Mouse (Mus musculus) gonadal fat pad, adult 2 months (tissue): ENCODE results near the gene St8sia1. TPM values are rescaled to one million over a fixed set of nuclear protein-coding genes. Genes with fewer than 3 reads are reported as not detected.

Experiments used
- DNase-seq: peaks from one replicate; pipeline ENCODE4 v3.0.0-alpha.2; 2012; ENCODE audit warnings: low read depth
- polyA plus RNA-seq: library from polyadenylated mRNA; depleted of rRNA; stranded (reverse); fragments of >200 nt; gene quantifications from 2 replicates; pipeline ENCODE4 v1.2.3, GENCODE M21; 2012

St8sia1 gene
- polyA plus RNA-seq, 1 experiment: 0.04 TPM

DNA sequence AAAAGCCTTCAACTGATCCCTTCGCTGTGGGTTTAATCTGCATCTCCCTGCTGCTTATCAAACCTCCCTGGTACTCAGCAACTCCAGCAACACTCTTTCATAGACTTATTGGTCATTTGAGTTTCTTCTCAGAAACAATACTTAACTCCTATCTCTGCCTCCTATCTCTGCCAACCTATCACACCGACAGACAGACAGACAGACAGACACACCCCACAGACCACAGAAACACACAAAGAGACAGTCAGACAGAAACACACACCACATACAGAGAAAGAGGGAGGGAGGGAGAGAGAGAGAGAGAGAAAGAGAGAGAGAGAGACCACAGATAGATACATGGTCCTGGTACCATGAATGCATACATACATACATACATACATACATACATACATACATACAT, 18.8 kb downstream of the St8sia1 start:
- no peak for DNase-seq

DNA sequence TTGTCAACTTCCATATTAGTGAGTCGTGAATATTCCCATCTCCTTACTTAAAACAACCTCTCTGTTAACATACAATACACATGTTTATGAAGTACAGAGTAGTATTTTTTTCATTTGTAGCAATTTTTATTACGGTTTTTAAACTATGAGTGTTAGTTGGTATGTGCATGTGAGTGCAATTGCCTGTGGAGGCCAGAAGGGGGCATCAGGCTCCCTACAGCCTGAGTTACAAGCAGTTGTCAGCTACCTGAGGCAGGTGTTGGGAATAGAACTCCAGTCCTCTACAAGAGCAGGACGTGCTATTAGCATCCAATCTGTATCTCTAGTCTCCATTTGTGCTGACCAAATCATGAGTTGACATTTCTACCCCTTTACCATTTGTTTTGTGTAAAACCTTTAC, 19.8 kb downstream of the St8sia1 start:
- no peak for DNase-seq

DNA sequence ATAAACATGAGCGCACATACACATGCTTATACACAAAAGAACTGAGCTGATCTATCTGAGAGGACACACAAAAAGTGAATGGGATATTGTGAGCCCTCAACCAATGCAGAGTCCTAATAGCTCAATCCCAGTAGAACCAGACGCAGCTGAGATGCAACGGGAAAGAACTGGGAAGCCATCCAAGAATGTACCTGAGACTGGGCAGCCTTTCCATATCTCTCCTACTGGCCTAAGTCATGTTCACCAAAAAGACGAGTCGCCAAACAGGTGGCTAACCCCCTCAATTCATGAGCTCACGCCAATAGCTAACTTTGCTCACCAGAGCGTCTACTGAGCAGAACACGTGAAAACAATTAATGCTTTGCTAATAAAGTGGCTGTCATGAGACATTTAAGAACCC, 20.8 kb downstream of the St8sia1 start:
- DNase-seq: no peak

DNA sequence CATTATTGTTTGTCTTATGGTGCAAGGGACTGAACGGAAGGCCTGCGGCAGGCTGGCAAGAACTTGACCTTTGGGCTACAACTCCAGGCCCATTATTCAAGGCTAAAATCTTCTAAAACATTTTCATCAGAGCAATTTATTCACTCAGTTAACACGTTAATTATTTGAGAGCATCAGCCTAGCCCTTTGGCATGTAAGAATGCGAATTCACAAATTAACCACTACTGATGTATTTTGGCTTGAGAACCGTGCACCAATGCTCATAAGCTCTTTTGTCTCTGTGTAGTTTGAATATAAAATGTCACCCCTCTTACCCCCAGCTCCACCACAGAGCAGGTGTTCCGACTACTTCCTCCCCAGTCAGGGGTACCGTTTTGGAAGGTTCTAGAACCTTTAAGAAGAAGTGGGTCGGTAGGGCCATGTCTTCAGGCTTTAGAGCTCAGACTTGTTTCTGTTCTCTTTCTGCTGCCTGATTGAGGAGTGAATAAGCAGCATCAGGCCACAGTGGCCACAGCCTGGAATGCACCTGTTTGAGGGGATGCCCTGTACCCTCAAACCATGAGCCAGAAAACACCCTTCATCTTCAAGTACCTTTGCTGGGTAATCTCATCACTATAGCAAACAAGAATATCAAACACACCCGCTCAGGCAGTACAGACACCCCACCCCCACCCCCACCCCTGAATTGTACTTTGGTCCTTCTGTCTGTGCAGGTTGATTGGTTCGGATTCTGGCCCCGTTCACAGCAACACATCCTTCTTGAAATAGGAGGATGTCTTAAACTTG, 22.5 kb downstream of the St8sia1 start:
- no peak for DNase-seq

DNA sequence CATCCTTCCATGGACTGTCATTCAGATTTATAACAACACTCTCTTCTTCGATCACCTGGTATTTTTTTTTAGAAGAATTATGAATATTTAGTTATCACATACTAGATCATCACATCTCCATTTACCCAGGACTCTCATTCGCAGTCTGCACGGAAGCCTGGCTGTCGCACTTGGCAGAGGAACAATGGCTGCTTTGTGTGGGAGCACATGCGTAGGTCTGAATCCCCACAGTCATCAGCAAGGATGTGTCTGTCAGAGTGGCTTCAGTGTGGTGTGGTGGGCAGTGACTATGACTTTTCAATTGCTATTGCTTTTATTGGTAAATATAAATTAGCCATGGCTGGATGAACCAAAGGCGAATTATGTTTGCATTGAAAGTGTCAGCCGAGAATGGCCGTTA, 23.2 kb downstream of the St8sia1 start:
- DNase-seq: no peak

- DNase-seq: no peak
Measured at GRCm38 (mm10) chr6:142938549-142939345, 25.5 kb downstream of the St8sia1 start.

DNA sequence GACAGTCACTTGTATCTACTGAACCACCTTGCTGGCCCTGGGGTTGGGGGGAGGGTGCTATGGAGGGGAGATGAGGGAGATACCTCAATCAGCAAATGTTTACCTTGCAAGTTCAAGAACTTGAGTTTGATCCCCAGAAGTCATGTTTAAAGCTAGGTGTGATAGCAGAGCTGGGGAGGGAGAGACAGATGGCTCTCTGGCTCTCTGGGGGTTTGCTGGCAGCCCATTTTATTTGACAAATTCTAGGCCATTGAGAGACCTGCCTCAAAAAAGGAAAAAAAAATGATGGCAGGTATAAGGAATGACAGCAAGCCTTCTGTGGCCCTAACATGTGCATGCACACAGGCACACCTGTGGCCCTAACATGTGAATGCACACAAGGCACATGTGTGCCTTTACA, 26.2 kb downstream of the St8sia1 start:
- no peak for DNase-seq

GRCm38 (mm10) chr6:142932582-142932981, 31.7 kb downstream of the St8sia1 start:
- DNase-seq: no peak

DNA sequence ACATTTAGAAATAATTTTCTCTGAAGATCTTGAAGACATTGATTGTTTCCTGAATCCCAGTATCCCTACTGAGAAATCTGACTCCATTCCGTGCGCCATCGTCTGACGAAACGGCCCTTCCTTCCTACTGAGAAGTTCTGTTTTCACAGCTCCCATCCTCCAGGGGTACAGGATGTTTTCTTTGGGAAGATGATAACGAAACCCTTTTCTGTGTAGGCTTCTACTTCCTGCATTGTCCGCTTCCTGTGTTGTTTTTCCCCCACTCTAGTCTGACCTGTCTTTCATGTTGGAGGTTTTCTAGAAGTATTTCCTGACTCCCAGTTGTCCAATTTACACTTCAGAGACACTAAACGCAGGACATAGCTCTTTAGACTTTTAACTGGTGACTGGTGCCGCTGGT, 32.1 kb downstream of the St8sia1 start:
- DNase-seq: no peak

DNA sequence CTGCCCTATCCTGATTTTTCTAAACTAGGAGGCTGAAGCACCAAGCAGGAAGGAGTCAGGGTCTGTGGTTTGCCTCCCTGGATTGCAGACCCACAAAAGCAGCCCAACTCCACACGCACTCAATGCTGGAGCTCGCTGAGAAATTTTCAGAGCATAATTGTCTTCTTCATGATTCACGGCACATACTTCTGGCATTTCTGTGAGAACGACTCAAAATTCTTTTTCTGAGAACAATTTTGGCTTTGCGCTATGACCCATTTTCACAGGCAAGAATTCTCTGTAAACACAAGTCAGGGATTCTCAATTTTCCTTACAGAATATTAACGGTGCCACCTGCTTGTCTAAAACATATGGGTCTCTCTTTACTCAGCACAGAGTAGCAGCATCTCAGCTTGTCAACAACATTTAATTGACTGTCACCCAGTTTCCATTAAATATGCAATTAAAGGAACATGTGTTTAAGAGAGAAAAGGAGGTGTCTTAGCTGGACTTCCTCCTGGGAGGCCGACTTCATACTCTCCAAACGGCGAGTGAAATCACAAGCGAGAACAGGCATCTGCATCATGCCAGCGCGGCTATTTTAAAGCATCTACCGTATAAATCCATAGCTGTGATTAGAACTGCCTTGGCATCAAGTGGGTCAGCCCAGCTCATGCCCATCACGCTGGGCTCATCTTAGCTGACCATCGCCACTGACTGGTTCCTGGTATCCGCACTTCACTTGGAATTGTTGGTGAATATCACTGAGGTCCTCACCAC, 35.5 kb downstream of the St8sia1 start:
- DNase-seq: no peak

- no peak for DNase-seq
Measured at GRCm38 (mm10) chr6:142926901-142927605, 37.2 kb downstream of the St8sia1 start.

DNA sequence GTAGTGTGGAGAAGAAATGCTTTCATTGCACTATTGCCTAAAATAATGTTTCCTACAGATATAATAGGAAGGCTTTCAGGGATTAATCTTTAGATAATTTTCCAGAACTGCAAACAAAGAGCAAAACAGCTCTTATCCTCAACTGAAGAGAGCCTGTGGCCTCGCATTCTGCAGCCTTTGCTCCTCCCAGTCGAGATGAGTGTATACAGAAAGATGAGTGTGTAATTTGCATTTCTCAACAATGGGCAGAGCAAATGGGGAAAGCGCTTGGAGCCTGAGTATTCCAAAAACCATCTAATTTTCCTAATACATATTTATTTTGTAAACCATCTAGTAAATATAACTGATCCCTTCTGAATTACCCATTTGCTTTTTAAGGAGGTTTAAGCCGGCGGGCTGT, 38.3 kb downstream of the St8sia1 start:
- no peak for DNase-seq

DNA sequence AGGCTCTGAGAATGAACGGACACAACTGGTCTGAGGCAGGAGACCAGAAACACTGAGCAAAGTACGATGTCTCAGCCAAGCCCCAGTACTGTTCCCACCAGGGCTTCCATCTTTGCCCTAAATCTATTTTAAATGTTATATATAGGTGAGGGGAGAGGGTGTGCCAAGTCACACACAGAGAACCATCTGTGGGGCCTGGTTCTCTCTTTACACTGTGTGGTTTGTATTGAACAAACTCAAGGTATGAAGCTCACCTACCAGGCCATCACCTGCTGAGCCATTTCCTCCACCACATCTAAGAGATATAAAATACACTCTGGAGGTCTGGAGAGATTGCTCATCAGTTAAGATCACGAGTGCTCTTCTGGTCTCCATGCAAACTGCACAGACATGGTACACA, 38.9 kb downstream of the St8sia1 start:
- DNase-seq: no peak

DNA sequence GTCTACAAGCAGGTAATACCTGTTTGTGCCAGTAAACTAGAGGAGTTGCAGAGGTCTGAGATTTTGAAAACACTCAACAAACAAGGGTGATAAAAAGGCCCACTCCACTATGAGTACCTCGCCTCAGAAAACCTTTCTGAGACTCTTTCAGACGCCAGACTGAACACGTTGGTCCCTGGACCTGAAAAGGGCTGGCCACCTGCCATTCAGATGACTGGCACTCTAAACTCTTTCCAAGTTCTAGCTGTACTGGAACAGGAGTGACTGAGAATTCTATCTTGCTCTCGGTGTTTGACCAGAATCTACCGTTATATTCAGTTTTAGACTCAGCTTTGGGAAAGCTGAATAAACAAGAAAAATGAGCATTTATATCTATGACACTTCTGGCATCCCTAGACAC, 43.4 kb downstream of the St8sia1 start:
- DNase-seq: no peak

DNA sequence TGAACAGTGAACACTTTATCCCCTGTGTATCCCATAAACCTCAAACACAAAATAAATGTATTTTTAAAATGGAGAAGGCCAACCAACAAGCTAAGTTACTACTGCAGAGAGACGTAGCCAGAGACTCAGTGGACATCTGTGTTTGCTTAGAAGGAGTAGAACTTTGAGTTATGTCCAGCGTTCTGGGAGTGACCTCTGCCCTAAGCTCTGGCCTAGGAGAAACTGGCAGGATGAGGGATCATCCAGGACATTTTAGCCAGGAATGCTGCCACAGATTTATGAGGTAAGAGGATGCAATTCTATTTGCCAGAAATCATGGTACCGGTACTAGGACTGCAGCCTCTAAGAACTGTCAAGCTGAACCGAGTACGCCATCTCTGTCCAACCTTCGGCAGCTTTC, 45.6 kb downstream of the St8sia1 start:
- DNase-seq: no peak

- DNase-seq: no peak
Measured at GRCm38 (mm10) chr6:142917471-142917901, 46.8 kb downstream of the St8sia1 start.

GRCm38 (mm10) chr6:142916271-142916941, 47.8 kb downstream of the St8sia1 start:
- DNase-seq: no peak

DNA sequence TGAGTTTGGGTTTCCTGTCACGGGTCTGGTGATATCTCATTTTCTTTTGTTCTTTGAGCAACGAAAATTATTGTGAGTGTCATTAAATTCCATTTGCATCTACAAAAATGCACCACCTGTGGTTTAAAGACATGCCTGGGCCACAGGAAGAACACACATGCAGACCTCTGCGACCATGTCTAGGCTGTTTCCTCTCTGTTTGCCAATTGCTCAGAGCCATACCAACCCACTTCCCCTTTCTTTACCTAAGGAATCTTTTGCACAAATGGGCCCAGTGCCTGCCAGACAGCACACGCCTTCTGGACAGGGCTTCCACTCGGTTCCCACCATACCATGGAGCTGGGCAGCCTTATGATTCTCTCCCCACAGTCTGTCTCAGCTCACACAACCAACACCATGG, 48.8 kb downstream of the St8sia1 start:
- no peak for DNase-seq

DNA sequence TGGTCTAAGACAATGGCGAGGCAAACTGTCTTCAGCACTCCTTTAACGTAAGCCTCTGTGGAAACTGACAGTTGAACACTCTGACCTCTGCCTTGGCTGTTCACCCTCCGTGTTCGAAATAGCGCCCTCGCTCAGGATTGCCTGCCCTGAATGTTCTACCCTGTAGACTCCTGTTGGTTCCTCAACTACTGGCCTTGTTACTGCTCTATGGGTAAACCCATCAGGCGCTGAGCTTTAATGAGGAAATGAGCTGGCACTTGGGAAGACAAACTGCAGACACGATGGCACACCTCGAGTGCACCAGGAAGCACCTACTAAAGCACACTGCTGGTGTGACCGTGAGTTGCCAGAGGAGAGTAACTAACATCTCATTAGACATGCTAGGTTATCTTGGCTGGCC, 49.6 kb downstream of the St8sia1 start:
- no peak for DNase-seq

DNA sequence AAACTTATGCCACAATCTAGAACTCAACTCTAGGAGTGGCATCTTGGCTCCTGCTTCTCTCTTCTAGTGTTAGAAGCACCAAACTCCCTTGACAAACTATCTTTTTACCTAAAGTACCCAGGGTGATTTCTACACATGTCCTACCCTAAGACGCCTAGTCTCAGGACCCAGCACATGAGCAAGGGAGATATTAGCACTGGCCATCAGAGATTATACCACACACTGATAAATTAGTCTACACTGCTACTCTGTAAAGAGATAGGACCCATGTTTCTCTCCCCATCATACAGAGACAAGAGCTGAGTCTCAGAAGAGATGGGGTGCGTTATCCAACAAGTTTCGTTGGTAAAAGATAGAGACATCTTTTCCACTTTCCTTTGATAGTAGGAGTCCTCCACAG, 53.0 kb downstream of the St8sia1 start:
- DNase-seq: no peak

DNA sequence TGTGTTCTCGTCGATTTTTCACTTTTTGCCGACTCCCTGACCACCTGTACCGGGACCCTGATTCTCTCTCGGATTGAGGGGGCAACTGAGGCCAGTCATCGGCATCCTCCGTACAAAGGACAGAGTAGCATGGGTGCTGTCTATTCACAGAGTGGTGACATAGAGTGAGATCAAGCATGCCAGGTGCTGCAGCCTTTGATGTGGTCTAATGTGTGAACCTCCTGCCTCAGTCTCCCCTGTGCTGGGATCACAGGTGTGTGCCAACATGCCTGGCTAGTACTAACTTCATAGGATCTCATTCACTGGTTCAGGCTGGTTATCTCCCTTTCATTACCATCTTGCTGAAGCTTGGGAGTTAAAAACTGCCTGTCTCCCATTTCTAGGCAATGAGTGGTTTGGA, 53.5 kb downstream of the St8sia1 start:
- no peak for DNase-seq
